Mouse (Mus musculus): Measurements from ENCODE around the gene Stox2. TPM values are rescaled to one million over a fixed set of nuclear protein-coding genes. Genes with fewer than 3 reads are reported as not detected.

Stox2 gene
- polyA plus RNA-seq, 1 experiment, result 219 TPM

DNA sequence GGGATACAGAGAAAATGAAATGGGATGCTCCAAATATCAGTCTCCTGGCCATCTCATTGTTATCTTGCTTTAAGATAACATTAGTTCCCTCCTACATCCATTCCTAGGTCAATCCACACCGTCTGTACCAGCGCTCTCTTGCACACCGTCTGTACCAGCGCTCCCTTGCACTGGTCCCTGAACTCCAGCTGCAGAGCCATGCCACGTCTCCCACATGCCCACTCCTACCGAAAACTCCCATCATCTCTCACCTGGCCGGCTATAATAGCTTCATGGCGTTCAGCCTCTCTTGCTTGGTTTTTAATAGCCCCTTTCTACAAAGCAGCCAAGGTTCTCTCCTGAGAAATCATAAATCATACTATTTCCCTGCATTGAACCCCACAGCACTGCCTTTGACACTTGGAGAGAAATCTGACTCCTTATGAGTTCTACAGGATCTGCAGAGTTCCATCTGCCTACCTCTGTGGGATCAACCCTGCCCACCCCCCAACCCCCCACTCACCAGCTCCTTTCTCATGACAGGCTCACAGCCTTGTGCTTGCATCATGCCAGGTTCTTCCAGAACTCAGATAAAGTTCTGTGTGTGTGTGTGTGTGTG is 239.4 kb downstream of the Stox2 start:
- Histone ChIP-seq H3K27ac (ENCODE audit: insufficient read depth, low read depth, low read length) (no peak overlapping the region), H3K4me1 (ENCODE audit: control insufficient read depth, insufficient read depth, low read length) (peaks cover 27% of the 10 kb centered on the region), H3K4me3 (ENCODE audit: insufficient read depth, low read depth, low read length) (no peak overlapping the region)
- TF ChIP-seq POLR2A (IDR thresholded peaks at IDR 0.05; ENCODE audit: insufficient read depth, low read depth, low read length) (no peak), CTCF (IDR thresholded peaks at IDR 0.05; ENCODE audit: insufficient read depth, low read depth, low read length) (no peak)
- WGBS, result 56% methylated on average over 8 of the region's 8 CpGs

DNA sequence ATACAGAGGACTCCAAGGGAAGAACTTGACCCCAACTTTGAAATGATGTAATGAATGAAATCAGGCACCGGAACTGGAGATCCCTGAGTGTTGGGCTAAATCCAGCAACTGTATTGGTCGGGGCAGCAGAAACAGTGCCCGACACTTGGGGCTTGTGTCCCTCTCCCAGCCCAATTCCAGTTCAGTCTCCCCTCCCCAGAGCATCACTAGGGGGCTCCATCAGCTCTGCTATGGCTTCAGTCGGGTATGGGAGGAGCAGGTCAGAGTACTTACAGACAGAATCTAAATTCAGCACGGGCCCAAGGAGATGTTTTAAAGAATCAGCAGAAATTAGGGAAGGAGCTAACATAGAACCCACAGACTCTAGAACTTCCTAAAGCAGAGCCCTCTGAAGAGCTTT is 240.7 kb downstream of the Stox2 start:
- TF ChIP-seq POLR2A (IDR thresholded peaks at IDR 0.05; ENCODE audit: insufficient read depth, low read depth, low read length), result no peak
- TF ChIP-seq CTCF (IDR thresholded peaks at IDR 0.05; ENCODE audit: insufficient read depth, low read depth, low read length), result no peak
- WGBS, result 57% methylated on average over 5 of the region's 5 CpGs
- peaks cover 21% of the 10 kb centered on the region for H3K4me1 ChIP-seq (ENCODE audit: control insufficient read depth, insufficient read depth, low read length)
- no peak overlapping the region for H3K4me3 ChIP-seq (ENCODE audit: insufficient read depth, low read depth, low read length)
- H3K27ac ChIP-seq (ENCODE audit: insufficient read depth, low read depth, low read length), result no peak overlapping the region

DNA sequence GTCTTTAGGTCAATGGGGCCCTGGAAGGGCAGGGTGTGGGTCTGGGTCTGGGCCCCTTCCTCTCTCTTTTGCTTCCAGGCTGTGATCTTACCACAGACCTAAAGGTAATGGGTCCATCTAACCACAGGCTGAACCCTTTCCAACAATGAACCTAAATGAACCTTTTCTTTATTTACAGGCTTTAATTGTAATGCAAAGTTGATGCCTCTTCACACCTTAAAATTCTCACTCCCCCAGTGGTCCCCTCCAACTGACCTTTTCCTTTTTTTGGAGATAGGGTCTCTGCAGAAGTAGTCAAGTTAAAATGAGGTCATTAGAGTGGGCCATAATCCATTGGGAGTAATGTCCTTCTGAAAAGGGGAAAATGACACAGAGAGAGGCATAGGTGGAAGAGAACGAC is 249.8 kb downstream of the Stox2 start:
- 95% methylated on average over 1 of the region's 1 CpGs for WGBS
- TF ChIP-seq POLR2A (IDR thresholded peaks at IDR 0.05; ENCODE audit: insufficient read depth, low read depth, low read length) (no peak), CTCF (IDR thresholded peaks at IDR 0.05; ENCODE audit: insufficient read depth, low read depth, low read length) (no peak)
- Histone ChIP-seq H3K4me3 (ENCODE audit: insufficient read depth, low read depth, low read length) (no peak overlapping the region), H3K4me1 (ENCODE audit: control insufficient read depth, insufficient read depth, low read length) (peaks cover 8% of the 10 kb centered on the region), H3K27ac (ENCODE audit: insufficient read depth, low read depth, low read length) (no peak overlapping the region)

DNA sequence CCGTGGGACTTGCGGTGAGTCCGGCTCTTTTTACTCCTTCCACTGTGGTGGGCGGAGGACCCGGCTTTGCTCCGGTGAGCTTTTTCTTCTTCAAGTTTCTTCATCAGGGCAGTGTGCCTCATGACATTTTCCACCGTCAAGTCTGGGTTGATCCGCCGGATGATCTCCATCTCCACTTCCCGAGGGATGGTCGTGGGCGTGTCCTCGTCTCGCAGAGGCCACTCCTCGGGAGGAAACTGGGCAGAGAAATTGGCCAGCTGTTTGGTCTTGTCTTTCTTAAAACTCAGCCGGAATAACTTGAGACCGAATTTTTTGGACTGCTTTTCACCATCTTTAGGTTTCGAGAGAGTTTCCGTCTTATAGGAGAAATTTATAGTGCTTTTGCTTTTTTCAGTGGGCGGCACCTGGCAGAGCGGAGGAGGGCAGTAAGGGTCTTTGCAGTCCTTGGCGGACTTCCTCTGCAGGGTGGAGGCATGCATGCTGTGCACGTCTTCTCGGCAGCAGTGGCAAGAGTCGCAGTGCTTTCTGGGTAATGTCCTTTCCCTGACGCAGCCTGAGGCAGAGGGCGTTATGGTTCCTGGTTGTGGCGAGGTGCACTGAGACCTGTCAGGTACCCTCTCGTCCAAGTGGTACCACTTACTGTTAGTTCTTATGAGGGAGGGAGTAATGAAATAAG is 252.7 kb downstream of the Stox2 start:
- WGBS, result 84% methylated on average over 29 of the region's 29 CpGs
- Histone ChIP-seq H3K4me1 (ENCODE audit: control insufficient read depth, insufficient read depth, low read length) (peaks cover 8% of the 10 kb centered on the region), H3K27ac (ENCODE audit: insufficient read depth, low read depth, low read length) (no peak overlapping the region), H3K4me3 (ENCODE audit: insufficient read depth, low read depth, low read length) (no peak overlapping the region)
- TF ChIP-seq CTCF (IDR thresholded peaks at IDR 0.05; ENCODE audit: insufficient read depth, low read depth, low read length) (no peak), POLR2A (IDR thresholded peaks at IDR 0.05; ENCODE audit: insufficient read depth, low read depth, low read length) (no peak)

DNA sequence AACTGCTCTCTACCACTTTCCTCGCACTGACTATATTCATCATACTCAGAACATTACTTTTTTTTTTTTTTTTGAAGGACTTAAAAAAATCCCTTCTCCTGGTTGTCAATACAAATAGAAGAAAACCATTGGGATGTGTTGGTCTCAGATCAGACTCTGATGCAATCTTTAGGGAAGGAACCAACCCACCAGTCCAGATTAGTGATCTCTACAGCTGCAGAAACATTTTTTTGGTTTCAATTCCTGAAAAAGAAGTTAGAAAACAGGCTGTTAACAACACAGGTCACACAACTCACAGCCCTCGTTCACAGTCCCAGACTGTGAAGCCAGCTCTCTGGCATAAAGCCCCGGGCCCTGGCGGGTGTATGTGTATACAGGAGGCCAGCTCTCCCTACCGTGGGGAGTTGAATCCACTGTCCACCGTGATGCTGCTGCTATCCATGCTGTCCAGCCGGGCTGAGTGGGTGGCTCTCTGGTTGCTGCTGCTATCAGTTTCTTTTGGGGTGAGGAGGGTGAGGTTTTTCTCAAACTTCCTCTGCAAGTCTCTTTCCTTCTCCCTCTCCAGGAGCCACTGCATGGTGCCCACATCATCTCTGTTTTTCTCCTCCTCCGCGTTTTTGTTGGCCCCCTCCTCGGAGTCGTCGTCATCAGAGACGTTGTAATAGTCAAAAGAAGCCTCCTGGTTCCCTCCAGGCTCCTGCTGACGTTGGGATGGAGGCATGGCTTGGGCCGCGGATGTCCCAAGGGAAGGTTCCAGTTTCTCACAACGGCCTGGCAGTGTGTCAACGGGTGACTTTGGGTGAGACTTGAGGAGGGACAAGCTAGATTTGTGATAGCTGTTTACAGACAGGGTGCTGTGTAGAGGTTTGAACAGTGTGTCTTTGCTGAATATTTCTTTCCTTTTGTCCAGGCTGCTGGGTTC is 254.5 kb downstream of the Stox2 start:
- Histone ChIP-seq H3K27ac (ENCODE audit: insufficient read depth, low read depth, low read length) (no peak overlapping the region), H3K4me3 (ENCODE audit: insufficient read depth, low read depth, low read length) (no peak overlapping the region), H3K4me1 (ENCODE audit: control insufficient read depth, insufficient read depth, low read length) (peaks cover 8% of the 10 kb centered on the region)
- TF ChIP-seq POLR2A (IDR thresholded peaks at IDR 0.05; ENCODE audit: insufficient read depth, low read depth, low read length), result no peak
- no peak for TF ChIP-seq CTCF (IDR thresholded peaks at IDR 0.05; ENCODE audit: insufficient read depth, low read depth, low read length)
- 84% methylated on average over 18 of the region's 18 CpGs for WGBS

DNA sequence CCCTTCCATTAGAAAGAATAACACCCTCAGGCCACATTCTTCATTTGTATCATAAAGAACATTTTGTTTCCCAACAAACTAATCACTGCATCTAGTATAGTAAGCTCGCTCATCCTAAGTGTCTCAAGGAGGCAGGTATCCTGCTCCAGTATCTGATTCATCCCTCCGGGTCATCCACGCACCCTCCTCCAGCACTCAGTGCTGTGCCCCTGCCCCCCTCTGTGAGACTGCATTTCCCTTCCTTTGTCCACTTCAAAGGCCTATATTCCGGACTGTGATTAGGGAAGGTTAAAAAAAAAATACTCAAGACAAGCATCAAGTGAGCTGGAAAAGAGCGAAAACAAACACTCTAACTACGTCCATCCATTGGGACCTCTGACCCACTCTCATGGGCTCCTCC is 260.8 kb downstream of the Stox2 start:
- 64% methylated on average over 6 of the region's 6 CpGs for WGBS
- TF ChIP-seq CTCF (IDR thresholded peaks at IDR 0.05; ENCODE audit: insufficient read depth, low read depth, low read length) (no peak), POLR2A (IDR thresholded peaks at IDR 0.05; ENCODE audit: insufficient read depth, low read depth, low read length) (no peak)
- Histone ChIP-seq H3K4me1 (ENCODE audit: control insufficient read depth, insufficient read depth, low read length) (peaks cover 7% of the 10 kb centered on the region; the same call in 1 of the 2 replicates), H3K27ac (ENCODE audit: insufficient read depth, low read depth, low read length) (no peak overlapping the region), H3K4me3 (ENCODE audit: insufficient read depth, low read depth, low read length) (no peak overlapping the region)

DNA sequence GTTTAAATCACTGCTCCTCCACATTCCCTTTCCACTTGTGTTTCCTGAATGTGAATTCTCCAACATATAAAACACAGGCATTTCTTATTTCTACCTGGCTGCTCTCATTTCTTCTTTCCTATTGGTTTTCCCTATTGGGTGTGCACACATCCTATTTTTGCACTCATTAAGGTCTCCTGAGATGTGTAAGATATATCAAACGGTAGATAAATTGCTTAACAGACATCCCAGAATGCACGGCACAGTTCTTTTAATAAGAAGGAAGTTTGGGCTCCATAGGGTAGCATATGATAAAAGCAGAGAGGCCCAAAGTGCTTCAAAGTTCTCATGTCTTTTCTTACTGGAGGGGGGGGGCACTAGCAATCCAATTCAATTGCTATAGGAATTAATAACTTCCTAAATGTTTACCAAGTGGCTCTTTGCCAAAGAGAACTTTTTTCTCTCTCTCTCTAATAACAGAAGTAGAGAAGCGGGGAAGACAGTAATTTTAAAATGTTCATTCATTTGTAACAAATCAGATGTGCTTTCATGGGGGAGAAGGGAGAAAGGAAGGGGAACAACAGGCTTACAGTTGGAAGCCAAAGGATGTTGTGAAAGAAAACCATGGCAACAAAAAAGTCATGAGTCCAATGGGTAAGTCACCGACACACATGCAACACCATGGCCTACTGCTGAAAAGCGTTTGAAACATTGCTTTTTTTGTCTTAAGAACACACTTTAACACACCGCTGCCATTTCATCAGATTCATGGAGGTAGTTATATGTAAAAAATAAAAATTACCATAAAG is 263.2 kb downstream of the Stox2 start:
- H3K27ac ChIP-seq (ENCODE audit: insufficient read depth, low read depth, low read length), result no peak overlapping the region
- WGBS, result 66% methylated on average over 6 of the region's 6 CpGs

DNA sequence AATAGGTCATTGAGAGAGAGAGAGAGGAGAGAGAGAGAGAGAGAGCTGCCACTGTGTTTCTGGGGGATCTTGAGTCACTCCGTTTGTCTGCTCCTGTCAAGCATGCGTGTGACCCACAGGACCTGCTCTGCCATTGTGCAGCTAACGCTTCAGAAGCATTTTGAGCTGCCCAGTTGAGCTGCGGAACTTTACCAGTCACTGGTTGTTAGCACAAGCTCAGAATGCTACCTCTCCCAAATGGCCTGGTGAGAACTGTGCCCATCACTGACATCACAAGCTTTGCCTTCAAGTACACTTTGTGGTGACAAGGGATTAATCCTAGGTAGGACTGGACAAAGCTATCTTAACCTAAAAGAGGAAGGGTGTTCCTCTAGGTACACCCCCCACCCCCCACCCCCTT is 263.9 kb downstream of the Stox2 start:
- H3K4me3 ChIP-seq (ENCODE audit: insufficient read depth, low read depth, low read length), result no peak overlapping the region
- no peak overlapping the region for H3K27ac ChIP-seq (ENCODE audit: insufficient read depth, low read depth, low read length)
- no peak for TF ChIP-seq POLR2A (IDR thresholded peaks at IDR 0.05; ENCODE audit: insufficient read depth, low read depth, low read length)
- TF ChIP-seq CTCF (IDR thresholded peaks at IDR 0.05; ENCODE audit: insufficient read depth, low read depth, low read length), result no peak
- H3K4me1 ChIP-seq (ENCODE audit: control insufficient read depth, insufficient read depth, low read length), result peaks cover 7% of the 10 kb centered on the region; the same call in 1 of the 2 replicates
- WGBS, result 72% methylated on average over 4 of the region's 4 CpGs

More for the DNA sequence above, 263.2 kb downstream of the Stox2 start:
- TF ChIP-seq CTCF (IDR thresholded peaks at IDR 0.05; ENCODE audit: insufficient read depth, low read depth, low read length) (no peak), POLR2A (IDR thresholded peaks at IDR 0.05; ENCODE audit: insufficient read depth, low read depth, low read length) (no peak)
- no peak overlapping the region for H3K4me3 ChIP-seq (ENCODE audit: insufficient read depth, low read depth, low read length)
- H3K4me1 ChIP-seq (ENCODE audit: control insufficient read depth, insufficient read depth, low read length), result peaks cover 7% of the 10 kb centered on the region; the same call in 1 of the 2 replicates
